Mouse (Mus musculus): ENCODE results near the gene Zfp704.

Gene Zfp704

GRCm38 (mm10) chr3:9465731-9466130 lies 144.2 kb downstream of the Zfp704 start:
- in situ Hi-C loops (cut with MboI, MseI): loop anchor here (5.0 kb wide), 1 partner anchor 68 kb away; no protein-coding TSS in a partner anchor

- in situ Hi-C loops (cut with MboI, MseI): loop anchor here (5.0 kb wide), 1 partner anchor 384 kb away; no protein-coding TSS in a partner anchor
These were observed 148.2 kb downstream of the Zfp704 start for GRCm38 (mm10) chr3:9461660-9462059.

- in situ Hi-C loops (cut with MboI, MseI): loop anchor here (5.0 kb wide), 1 partner anchor 383 kb away; no protein-coding TSS in a partner anchor
These were observed 149.6 kb downstream of the Zfp704 start for GRCm38 (mm10) chr3:9460284-9460683.

- in situ Hi-C loops (cut with MboI, MseI): no loop called here
These were observed 153.4 kb downstream of the Zfp704 start for GRCm38 (mm10) chr3:9456380-9456890.

- in situ Hi-C loops (cut with MboI, MseI): no loop called here
These were observed 154.5 kb downstream of the Zfp704 start for GRCm38 (mm10) chr3:9455351-9455750.

GRCm38 (mm10) chr3:9454556-9455330 lies 155.1 kb downstream of the Zfp704 start:
- in situ Hi-C loops (cut with MboI, MseI): no loop called here

- in situ Hi-C loops (cut with MboI, MseI): no loop called here
These were observed 159.4 kb downstream of the Zfp704 start for GRCm38 (mm10) chr3:9450521-9450920.

- in situ Hi-C loops (cut with MboI, MseI): no loop called here
These were observed 160.5 kb downstream of the Zfp704 start for GRCm38 (mm10) chr3:9449261-9450007.

- in situ Hi-C loops (cut with MboI, MseI): no loop called here
These were observed 161.3 kb downstream of the Zfp704 start for GRCm38 (mm10) chr3:9448541-9448940.

GRCm38 (mm10) chr3:9444558-9444957 lies 165.3 kb downstream of the Zfp704 start:
- in situ Hi-C loops (cut with MboI, MseI): no loop called here

- in situ Hi-C loops (cut with MboI, MseI): no loop called here
These were observed 165.9 kb downstream of the Zfp704 start for GRCm38 (mm10) chr3:9443981-9444380.

- in situ Hi-C loops (cut with MboI, MseI): no loop called here
These were observed 166.4 kb downstream of the Zfp704 start for GRCm38 (mm10) chr3:9443476-9443875.

GRCm38 (mm10) chr3:9441566-9442540 lies 168.0 kb downstream of the Zfp704 start:
- in situ Hi-C loops (cut with MboI, MseI): no loop called here

- in situ Hi-C loops (cut with MboI, MseI): no loop called here
These were observed 169.4 kb downstream of the Zfp704 start for GRCm38 (mm10) chr3:9440466-9440865.

GRCm38 (mm10) chr3:9439619-9440286 lies 170.1 kb downstream of the Zfp704 start:
- in situ Hi-C loops (cut with MboI, MseI): no loop called here

GRCm38 (mm10) chr3:9436256-9436655 lies 173.6 kb downstream of the Zfp704 start:
- in situ Hi-C loops (cut with MboI, MseI): no loop called here

- in situ Hi-C loops (cut with MboI, MseI): no loop called here
These were observed 175.3 kb downstream of the Zfp704 start for GRCm38 (mm10) chr3:9434394-9435175.

- in situ Hi-C loops (cut with MboI, MseI): no loop called here
These were observed 176.9 kb downstream of the Zfp704 start for GRCm38 (mm10) chr3:9432796-9433526.

- in situ Hi-C loops (cut with MboI, MseI): no loop called here
These were observed 177.7 kb downstream of the Zfp704 start for GRCm38 (mm10) chr3:9432226-9432625.

Data from T-helper 2 cell (primary cell).